Mouse (Mus musculus): ENCODE data around the gene Gm20792.
"Not testable (repeated sequence)": the region's sequence is repeated elsewhere in the genome, so short reads cannot be mapped to it uniquely, and the experiment has no call there.

The Gm20792 gene

GRCm38 (mm10) chrY:48311555-48311954 lies at the start of gene Gm20792:
TSS of gene Gm20792 (plus strand) at chrY:48311855.
- not testable (repeated sequence) for DNase-seq

Data from heart, adult 11 months (tissue).